Mouse (Mus musculus) heart, adult 11 months (tissue): ENCODE measurements around the gene Rpia.

Experiments used
- DNase-seq: peaks from one replicate; pipeline ENCODE4 v3.0.0; 2022

The Rpia gene

GRCm38 (mm10) chr6:70804632-70805031 is 12.6 kb upstream of the Rpia start:
- DNase-seq: peak; percentile 91

GRCm38 (mm10) chr6:70797581-70798251 is 5.7 kb upstream of the Rpia start:
- DNase-seq: peak; percentile 93

DNA sequence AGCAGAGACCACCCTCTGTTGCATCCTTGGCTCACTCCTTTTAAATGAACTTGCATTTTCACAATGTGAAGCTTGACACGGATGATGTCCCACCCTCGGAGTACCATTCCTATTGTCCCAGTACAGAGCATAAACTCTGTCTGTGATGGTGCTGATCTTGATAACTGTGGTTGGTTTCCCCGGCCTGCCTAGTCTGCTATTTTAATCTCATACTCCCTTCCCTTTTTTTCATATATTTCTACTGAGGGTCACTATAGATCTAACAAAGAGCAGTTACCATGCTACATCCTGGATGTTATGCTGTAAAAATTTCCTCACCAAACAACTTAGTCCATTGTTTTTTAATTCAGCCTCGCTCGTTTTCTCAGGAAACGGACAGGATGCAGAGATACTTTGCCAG is 4.9 kb upstream of the Rpia start:
- no peak for DNase-seq

DNA sequence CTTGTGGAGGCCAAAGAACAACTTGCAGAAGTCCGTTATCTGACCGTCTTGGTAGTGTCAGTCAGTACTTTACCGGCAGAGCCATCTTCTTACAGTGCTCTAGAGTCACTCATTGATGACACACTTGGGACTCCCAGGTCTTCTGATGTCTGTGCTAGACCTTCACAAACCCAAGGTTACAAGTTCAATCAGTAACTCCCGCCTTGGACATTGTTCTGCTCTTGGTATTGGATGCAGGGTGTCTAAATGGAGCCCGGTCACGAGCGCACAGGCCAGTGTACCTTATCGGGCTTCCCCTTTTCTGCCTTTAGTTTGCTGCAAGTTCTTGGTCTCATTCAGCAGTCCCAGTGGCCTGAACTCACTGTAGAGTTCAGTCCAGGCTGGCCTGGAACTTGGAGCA is 612 bp upstream of the Rpia start:
- peak; percentile 91 for DNase-seq

DNA sequence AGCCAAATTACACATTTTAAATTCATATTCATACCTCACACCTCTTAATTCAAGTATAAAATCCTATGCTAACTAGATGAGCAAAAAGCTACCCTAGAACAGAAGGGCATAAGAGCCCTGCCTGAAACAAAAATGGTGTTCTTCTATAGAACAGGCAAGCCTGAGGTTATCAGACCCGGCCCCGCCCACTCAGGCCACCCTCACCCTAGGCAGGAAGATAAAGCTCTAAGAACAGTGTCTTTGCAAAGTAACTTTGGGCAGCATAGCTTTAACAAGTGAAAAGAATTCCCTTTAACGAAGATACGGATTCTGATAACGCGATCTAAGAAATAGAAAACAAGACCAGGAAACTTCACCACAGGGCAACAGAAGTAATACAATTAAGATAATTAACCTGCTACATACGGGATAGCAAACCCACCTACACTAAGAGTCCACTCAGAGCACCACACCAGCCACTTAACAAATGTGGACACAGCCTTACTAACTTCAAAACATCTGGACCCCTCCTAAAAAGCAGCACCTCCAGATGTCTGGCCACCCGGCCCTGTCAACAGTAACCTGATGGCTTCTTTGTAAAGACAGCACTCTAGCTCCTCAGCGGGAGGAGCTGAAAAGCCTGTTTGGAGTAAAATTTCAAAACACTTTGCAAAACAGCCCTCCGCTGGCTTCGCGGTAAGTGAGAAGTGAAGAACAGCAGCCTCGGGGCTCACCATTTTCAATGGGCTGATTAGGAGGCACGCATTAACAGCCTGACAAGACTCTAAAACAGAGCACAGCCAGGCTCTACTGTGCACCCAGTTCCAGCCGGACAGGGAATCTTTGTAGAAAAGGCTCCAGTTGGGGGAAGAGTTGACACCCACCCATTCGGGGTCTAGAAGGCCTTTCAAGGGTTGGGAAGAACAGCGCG is 925 bp downstream of the Rpia start:
- peak; percentile 87 for DNase-seq

GRCm38 (mm10) chr6:70790034-70790650 is 1.9 kb downstream of the Rpia start:
- peak; percentile 89 for DNase-seq

GRCm38 (mm10) chr6:70789134-70789533 is 2.9 kb downstream of the Rpia start:
- peak; percentile 79 for DNase-seq

GRCm38 (mm10) chr6:70787524-70787923 is 4.5 kb downstream of the Rpia start:
- no peak for DNase-seq

- DNase-seq: no peak
Observed at GRCm38 (mm10) chr6:70785852-70786251, 6.2 kb downstream of the Rpia start.

- no peak for DNase-seq
Observed at GRCm38 (mm10) chr6:70784811-70785210, 7.2 kb downstream of the Rpia start.

DNA sequence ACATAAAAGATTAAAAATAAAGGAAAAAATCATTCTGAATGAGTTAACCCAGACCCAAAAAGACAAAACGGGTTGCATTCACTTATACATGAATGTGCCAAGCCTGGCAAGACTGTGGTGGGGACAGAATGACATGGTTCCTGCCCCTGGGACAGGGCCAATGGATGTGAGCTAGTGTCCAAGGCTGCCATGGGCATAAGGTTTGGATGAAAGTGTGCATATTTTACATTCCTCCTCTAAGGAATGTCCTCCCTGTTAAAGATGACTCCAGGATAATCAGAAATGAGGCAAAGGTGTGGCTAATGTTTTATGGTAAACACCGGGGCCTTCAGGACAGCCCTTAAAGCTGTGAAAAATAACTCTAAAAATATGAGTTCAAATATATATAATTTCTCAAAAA is 10.7 kb downstream of the Rpia start:
- DNase-seq: no peak

GRCm38 (mm10) chr6:70774372-70774771 is 17.7 kb downstream of the Rpia start:
- DNase-seq: no peak

- DNase-seq: no peak
Observed at GRCm38 (mm10) chr6:70773769-70774168, 18.3 kb downstream of the Rpia start.

- peak; percentile 92 for DNase-seq
Observed at GRCm38 (mm10) chr6:70768769-70769168, 23.3 kb downstream of the Rpia start.

DNA sequence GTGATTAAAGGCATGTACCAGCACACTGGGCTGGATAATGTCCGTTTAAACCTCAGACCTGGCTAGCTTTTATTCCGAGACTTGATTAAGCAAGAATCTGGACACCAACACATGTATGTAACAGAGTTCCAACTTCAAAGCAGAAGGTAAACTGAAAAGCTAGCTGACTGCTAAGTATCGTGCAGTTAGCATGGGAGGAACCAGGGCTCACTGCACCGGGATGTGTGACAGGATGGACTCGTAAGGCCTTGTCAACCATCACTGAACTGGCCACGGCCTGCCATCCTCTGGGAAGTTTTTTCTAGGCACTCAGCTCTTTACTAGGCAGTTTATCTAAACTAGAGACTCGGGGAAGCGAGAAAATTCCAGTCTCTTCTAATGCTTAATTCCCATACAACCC is 27.0 kb downstream of the Rpia start:
- peak; percentile 55 for DNase-seq

- DNase-seq: no peak
Observed at GRCm38 (mm10) chr6:70764551-70764950, 27.5 kb downstream of the Rpia start.

- DNase-seq: peak; percentile 63
Observed at GRCm38 (mm10) chr6:70763881-70764280, 28.2 kb downstream of the Rpia start.

DNA sequence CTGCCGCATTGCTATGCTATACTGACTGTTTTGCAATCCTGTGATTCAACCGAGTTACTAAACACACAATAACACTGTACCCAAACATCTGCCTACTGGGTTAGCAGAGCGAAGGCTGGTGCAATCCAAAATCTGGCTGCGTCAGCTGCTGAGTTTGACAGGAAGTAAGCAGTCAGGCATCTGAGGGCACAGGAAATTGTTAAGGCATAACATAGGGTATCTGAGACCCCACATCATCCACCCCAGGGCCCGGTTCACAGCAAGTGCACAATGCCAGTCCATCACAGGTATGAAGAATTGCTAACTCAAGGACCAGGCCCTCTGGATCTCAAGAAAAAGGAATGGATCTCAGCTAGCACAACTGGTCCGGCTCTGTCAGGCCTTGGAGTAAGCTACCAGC is 29.4 kb downstream of the Rpia start:
- DNase-seq: peak; percentile 89

GRCm38 (mm10) chr6:70760951-70761350 is 31.1 kb downstream of the Rpia start:
- DNase-seq: no peak

DNA sequence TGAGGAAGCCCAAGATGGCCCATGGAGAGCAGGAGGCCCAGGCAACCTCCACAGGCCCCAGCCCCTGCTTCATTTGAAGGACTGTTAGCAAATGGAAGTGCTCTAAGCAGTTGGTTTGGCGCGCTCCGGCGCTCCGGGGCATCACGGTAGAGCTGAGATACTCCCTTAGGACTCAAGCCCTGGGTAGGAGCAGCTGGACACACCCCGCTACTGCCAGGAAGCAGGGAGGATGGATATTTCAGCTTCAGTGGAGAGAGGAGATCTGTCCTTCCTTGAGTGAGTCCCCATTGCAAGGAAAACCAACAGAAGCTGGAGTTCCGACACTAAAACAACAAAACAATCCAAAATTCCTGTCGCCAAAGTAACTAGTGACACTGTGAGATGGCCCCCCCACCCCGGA is 37.2 kb downstream of the Rpia start:
- DNase-seq: no peak

- DNase-seq: no peak
Observed at GRCm38 (mm10) chr6:70752351-70752750, 39.7 kb downstream of the Rpia start.

DNA sequence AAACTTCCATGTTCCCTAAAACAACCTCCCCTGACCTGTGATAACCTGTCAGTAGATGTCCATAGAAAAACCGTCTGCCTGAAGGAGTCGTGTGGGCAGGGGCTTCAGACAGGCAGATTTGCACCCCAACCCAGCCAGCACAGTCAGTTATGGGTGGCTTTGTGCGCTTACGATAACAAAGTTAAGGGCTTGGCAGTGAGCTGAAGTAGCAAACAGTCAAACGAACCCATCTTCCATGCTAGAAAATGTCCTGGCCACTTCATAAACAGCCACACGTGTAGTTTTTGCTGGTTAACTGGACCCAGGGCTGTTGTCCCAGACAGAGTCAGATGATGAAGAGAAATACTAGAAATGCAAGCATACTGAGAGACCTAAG is 40.1 kb downstream of the Rpia start:
- no peak for DNase-seq

- no peak for DNase-seq
Observed at GRCm38 (mm10) chr6:70751251-70751897, 40.7 kb downstream of the Rpia start.
